Mouse (Mus musculus) MEL (cell line): ENCODE data around the gene Gtsf1. TPM values are rescaled to one million over a fixed set of nuclear protein-coding genes. Genes with fewer than 3 reads are reported as not detected.

Source experiments
- DNase-seq: peaks from one replicate; pipeline ENCODE4 v3.0.0; 2011; ENCODE audit warnings: low read depth, low spot score
- H3K27ac ChIP-seq: 2 replicates; pipeline ENCODE4 v1.5.1; 2012; ENCODE audit warnings: low read depth, mild to moderate bottlenecking, control low read depth, low read length, moderate library complexity; ENCODE audit not compliant: control insufficient read depth
- H3K27me3 ChIP-seq, 2 experiments: fragments of 150-350 bp in 1 of 2; sonication (generic) in 1 of 2; 2 replicates each; pipeline ENCODE4 v1.6.1; 2012; ENCODE audit warnings: low read length in 2 of 2, mild to moderate bottlenecking in 2 of 2, improper control_type of control experiment in 1 of 2, moderate library complexity in 1 of 2; ENCODE audit not compliant: insufficient read depth in 2 of 2, control insufficient read depth in 1 of 2
- H3K36me3 ChIP-seq, 2 experiments: 2 replicates each; pipeline ENCODE4 v1.6.1; 2012 to 2014; ENCODE audit warnings: low read length in 2 of 2, improper control_type of control experiment in 1 of 2, inconsistent platforms in 1 of 2, mild to moderate bottlenecking in 1 of 2; ENCODE audit not compliant: insufficient read depth in 2 of 2, control insufficient read depth in 1 of 2
- H3K4me1 ChIP-seq, 2 experiments: fragments of 150-350 bp in 1 of 2; sonication (generic) in 1 of 2; 2 replicates each; pipeline ENCODE4 v1.6.1; 2012; ENCODE audit warnings: low read length in 2 of 2, improper control_type of control experiment in 1 of 2, mild to moderate bottlenecking in 1 of 2; ENCODE audit not compliant: insufficient read depth in 2 of 2, control insufficient read depth in 1 of 2
- H3K4me3 ChIP-seq, 2 experiments: fragments of 150-350 bp in 1 of 2; sonication (generic) in 1 of 2; 2 replicates each; pipeline ENCODE4 v1.5.1; 2012; ENCODE audit warnings: low read depth in 2 of 2, low read length in 2 of 2, mild to moderate bottlenecking in 2 of 2, moderate library complexity in 2 of 2, control low read depth in 1 of 2, improper control_type of control experiment in 1 of 2; ENCODE audit not compliant: control insufficient read depth in 1 of 2, insufficient read depth in 1 of 2
- H3K79me2 ChIP-seq: 2 replicates; pipeline ENCODE4 v1.6.1; 2012; ENCODE audit warnings: mild to moderate bottlenecking, low read length, moderate library complexity; ENCODE audit not compliant: control insufficient read depth, poor library complexity, insufficient read depth
- H3K9ac ChIP-seq: 2 replicates; pipeline ENCODE4 v1.6.1; 2012; ENCODE audit warnings: low read depth, mild to moderate bottlenecking, control low read depth, low read length, moderate library complexity; ENCODE audit not compliant: control insufficient read depth, poor library complexity, severe bottlenecking
- H3K9me3 ChIP-seq: fragments of 150-350 bp; sonication (generic); replicated peaks from 2 replicates; pipeline ENCODE4 v1.6.1; 2012; ENCODE audit warnings: mild to moderate bottlenecking, low read length, improper control_type of control experiment, moderate library complexity; ENCODE audit not compliant: insufficient read depth
- BHLHE40 ChIP-seq: IDR thresholded peaks from 2 replicates; pipeline ENCODE4 v1.6.1; 2012; ENCODE audit warnings: low read depth, mild to moderate bottlenecking, inconsistent platforms, low read length, improper control_type of control experiment, borderline replicate concordance
- CHD1 ChIP-seq: IDR thresholded peaks from 2 replicates; pipeline ENCODE4 v1.6.1; 2012; ENCODE audit warnings: low read depth, mild to moderate bottlenecking, inconsistent platforms, low read length, improper control_type of control experiment
- CHD2 ChIP-seq: IDR thresholded peaks from 2 replicates; pipeline ENCODE4 v1.6.1; 2011; ENCODE audit warnings: low read length, improper control_type of control experiment
- CTCF ChIP-seq, 3 experiments: IDR thresholded peaks in 2 of 3; conservative IDR thresholded peaks in 1 of 3; 2 replicates each; pipeline ENCODE4 v1.5.1; 2011 to 2012; ENCODE audit warnings: low read length in 3 of 3, low read depth in 2 of 3, mild to moderate bottlenecking in 2 of 3, improper control_type of control experiment in 1 of 3, inconsistent platforms in 1 of 3, mixed read lengths in 1 of 3, moderate library complexity in 1 of 3; ENCODE audit not compliant: control insufficient read depth in 1 of 3, insufficient read depth in 1 of 3, poor library complexity in 1 of 3, severe bottlenecking in 1 of 3
- ELF1 ChIP-seq: IDR thresholded peaks from 2 replicates; pipeline ENCODE4 v1.6.1; 2014; ENCODE audit warnings: low read depth, mild to moderate bottlenecking, inconsistent platforms, low read length, improper control_type of control experiment, moderate library complexity
- GATA1 ChIP-seq: IDR thresholded peaks from 2 replicates; pipeline ENCODE4 v1.6.1; 2011; ENCODE audit warnings: low read depth, low read length, improper control_type of control experiment
- HCFC1 ChIP-seq: IDR thresholded peaks from 2 replicates; pipeline ENCODE4 v1.6.1; 2012; ENCODE audit warnings: low read depth, mild to moderate bottlenecking, inconsistent platforms, low read length, improper control_type of control experiment, moderate library complexity
- MAX ChIP-seq: IDR thresholded peaks from 2 replicates; pipeline ENCODE4 v1.6.1; 2011; ENCODE audit warnings: low read length, improper control_type of control experiment
- MYB ChIP-seq: IDR thresholded peaks from 2 replicates; pipeline ENCODE4 v1.6.1; 2011; ENCODE audit warnings: mild to moderate bottlenecking, low read depth, low read length, improper control_type of control experiment
- MYC ChIP-seq: IDR thresholded peaks from 2 replicates; pipeline ENCODE4 v1.6.1; 2011; ENCODE audit warnings: low read depth, mild to moderate bottlenecking, low read length, improper control_type of control experiment, moderate library complexity
- RAD21 ChIP-seq: IDR thresholded peaks from 2 replicates; pipeline ENCODE4 v1.6.1; 2011; ENCODE audit warnings: mild to moderate bottlenecking, low read depth, low read length, improper control_type of control experiment
- SMC3 ChIP-seq: IDR thresholded peaks from 2 replicates; pipeline ENCODE4 v1.6.1; 2011; ENCODE audit warnings: low read depth, low read length, improper control_type of control experiment
- TBP ChIP-seq: IDR thresholded peaks from 2 replicates; pipeline ENCODE4 v1.8.0; 2011; ENCODE audit warnings: low read depth, low read length, improper control_type of control experiment
- ZMIZ1 ChIP-seq: IDR thresholded peaks from 2 replicates; pipeline ENCODE4 v1.6.1; 2012; ENCODE audit warnings: low read depth, mild to moderate bottlenecking, inconsistent platforms, low read length, improper control_type of control experiment, moderate library complexity
- ZNF384 ChIP-seq: IDR thresholded peaks from 2 replicates; pipeline ENCODE4 v1.6.1; 2012; ENCODE audit warnings: low read depth, mild to moderate bottlenecking, inconsistent platforms, low read length, improper control_type of control experiment
- polyA plus RNA-seq, 2 experiments: library from polyadenylated mRNA; stranded (reverse) in 1 of 2; unstranded in 1 of 2; fragments of >175 nt in 1 of 2; fragments of >200 nt in 1 of 2; gene quantifications; 2 replicates each; pipeline versions ENCODE4 v1.2.1 to v1.2.4; 2012; ENCODE audit warnings: low replicate concordance in 2 of 2, low read depth in 1 of 2; ENCODE audit not compliant: insufficient read length in 2 of 2, insufficient read depth in 1 of 2, missing spikeins in 1 of 2
- total RNA-seq: library from RNA; depleted of rRNA; stranded (reverse); fragments of 300-350 nt; gene quantifications from 2 replicates; pipeline ENCODE4 v1.2.3, GENCODE M21; 2012; rRNA removed

The Gtsf1 gene
- total and polyA plus RNA-seq, 3 experiments: 0.15 TPM; not detected in 2

DNA sequence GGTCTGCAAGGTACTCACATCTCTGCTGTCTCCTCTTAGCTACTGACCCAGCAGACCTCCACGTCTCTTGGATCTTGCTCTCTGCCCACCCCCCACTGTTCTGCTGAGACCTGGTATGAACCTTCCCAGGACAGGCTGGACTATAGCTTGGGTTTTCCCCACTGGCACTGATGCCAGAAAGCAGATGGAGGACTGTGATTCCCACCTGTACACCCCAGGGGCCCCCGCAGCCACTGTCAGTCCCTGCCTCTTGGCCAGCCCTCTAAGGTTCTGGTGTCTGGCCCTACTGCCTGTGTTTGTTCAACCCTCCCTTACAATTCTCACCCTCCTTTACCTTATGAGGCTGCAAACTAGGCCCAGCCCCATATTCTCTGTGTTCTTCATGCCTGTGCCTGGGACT is 75.6 kb downstream of the Gtsf1 start:
- TF ChIP-seq MAX (no peak), ELF1 (no peak), MYB (no peak), BHLHE40 (no peak), ZNF384 (no peak), HCFC1 (no peak), CHD2 (no peak), MYC (no peak), GATA1 (no peak), TBP (no peak)
- Histone ChIP-seq H3K9me3 (no peaks in the 10 kb centered on the region), H3K27me3 (no peaks in the 10 kb centered on the region), H3K4me1 (peaks cover 4 to 8% of the 10 kb centered on the region in 2 experiments; a peak in 2 of 4 replicates), H3K36me3 (peaks cover 1 to 7% of the 10 kb centered on the region in 2 experiments; a peak in 3 of 4 replicates), H3K9ac (no peak overlapping the region), H3K79me2 (no peaks in the 10 kb centered on the region), H3K4me3 (no peak overlapping the region), H3K27ac (no peak overlapping the region)
- no peak for DNase-seq

DNA sequence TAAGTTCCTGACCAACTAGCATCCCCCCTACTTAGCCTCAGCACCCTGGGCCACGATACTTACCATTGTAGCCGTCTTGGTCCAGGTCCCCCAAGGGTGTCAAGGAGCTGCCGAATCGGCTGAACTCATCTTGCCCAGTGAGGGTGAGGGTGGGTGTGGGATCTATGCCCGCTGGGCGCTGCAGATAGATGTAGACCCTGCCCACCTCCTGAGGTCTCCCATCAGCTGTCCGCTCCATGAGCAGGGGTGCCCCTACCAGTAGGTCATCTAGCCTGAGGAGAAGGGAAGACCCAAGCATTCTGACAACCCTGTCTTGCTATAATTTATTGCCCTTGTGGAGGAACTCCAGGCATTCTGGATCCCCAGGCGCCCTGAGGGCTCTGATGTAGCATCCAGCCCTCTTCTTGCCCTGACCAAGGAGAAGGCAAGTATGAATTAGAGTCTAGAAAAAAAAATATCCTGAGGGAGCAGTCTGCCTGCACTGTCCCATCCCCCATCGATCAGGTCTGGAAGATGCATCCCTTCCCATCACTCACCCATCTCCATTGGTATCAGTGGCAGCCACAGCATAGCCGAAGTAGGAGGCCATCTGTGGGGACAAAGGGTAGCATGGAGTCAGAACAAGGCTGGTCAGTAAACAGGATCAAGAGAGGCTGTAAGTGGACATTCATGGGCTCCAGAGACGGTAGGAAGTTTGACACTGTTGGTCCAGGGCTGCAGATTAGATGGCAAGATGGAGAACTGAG is 76.6 kb downstream of the Gtsf1 start:
- Histone ChIP-seq H3K36me3 (peaks cover 0 to 1% of the 10 kb centered on the region in 2 experiments; a peak in 2 of 4 replicates), H3K9me3 (no peaks in the 10 kb centered on the region), H3K9ac (no peak overlapping the region), H3K27me3 (no peaks in the 10 kb centered on the region), H3K4me1 (no peaks in the 10 kb centered on the region; a peak in 1 of 4 replicates), H3K79me2 (no peaks in the 10 kb centered on the region), H3K4me3 (no peak overlapping the region), H3K27ac (no peak overlapping the region)
- DNase-seq: no peak
- TF ChIP-seq SMC3 (no peak), ZMIZ1 (no peak), CHD1 (no peak), RAD21 (no peak), TBP (no peak)

DNA sequence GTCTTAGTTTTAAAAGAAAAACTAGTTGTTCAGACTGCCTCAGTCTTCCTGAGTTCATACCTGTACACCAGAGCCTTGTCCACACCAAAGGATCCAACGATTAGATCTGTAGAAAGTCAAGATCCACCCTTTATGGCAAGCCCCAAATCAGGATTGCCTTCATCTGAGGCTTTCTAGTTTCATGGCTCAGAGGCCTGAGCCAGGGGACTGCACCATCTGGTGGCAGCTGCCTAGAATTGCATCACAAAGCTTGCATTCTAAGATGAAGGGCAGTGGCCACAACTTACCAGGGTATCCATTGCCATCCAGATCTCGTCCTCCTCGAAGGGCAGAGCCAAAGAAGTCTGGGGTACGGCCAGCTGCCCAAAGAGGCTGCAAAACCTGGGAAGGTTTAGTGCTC is 77.4 kb downstream of the Gtsf1 start:
- H3K79me2 ChIP-seq: no peaks in the 10 kb centered on the region
- no peak overlapping the region for H3K27ac ChIP-seq
- no peaks in the 10 kb centered on the region for H3K4me1 ChIP-seq
- peak; percentile 55 for DNase-seq
- peaks cover 0 to 1% of the 10 kb centered on the region in 2 experiments; a peak in 1 of 4 replicates for H3K36me3 ChIP-seq
- H3K4me3 ChIP-seq: no peak overlapping the region
- no peaks in the 10 kb centered on the region for H3K27me3 ChIP-seq
- TF ChIP-seq MYC: no peak
- peak; percentile 58 to 67 (median 66) for TF ChIP-seq CTCF (IDR thresholded peaks at IDR 0.05 in 2 of 3, conservative IDR thresholded peaks at IDR 0.05 in 1 of 3; ENCODE audit: control insufficient read depth in 1 of 3, insufficient read depth in 1 of 3, low read depth in 2 of 3, low read length in 3 of 3, poor library complexity in 1 of 3, severe bottlenecking in 1 of 3)
- TF ChIP-seq GATA1: no peak
- peak; percentile 36 for TF ChIP-seq SMC3
- H3K9me3 ChIP-seq: no peaks in the 10 kb centered on the region
- no peak overlapping the region for H3K9ac ChIP-seq

Other genes with a start within 250 kb of the Gtsf1 start
- 39.8 and 40.5 TPM in 2 replicates for gene Cbx5, start 190.7 kb downstream of the Gtsf1 start, total RNA-seq
- 10 to 100 TPM; 42.4 to 67.1 TPM for gene Cbx5, start 190.7 kb downstream of the Gtsf1 start, polyA plus RNA-seq
- gene Hnrnpa1, start 190.0 kb downstream of the Gtsf1 start, total RNA-seq: 322 and 402 TPM in 2 replicates
- 100 to 1,000 TPM in 1 of 2 experiments, not detected in 1; 900 TPM for gene Hnrnpa1, start 190.0 kb downstream of the Gtsf1 start, polyA plus RNA-seq
- 63.9 and 74.6 TPM in 2 replicates for gene Nfe2, start 172.1 kb downstream of the Gtsf1 start, total RNA-seq
- 100 to 1,000 TPM in 1 of 2 experiments, not detected in 1; 103 TPM for gene Nfe2, start 172.1 kb downstream of the Gtsf1 start, polyA plus RNA-seq
- gene Copz1, start 157.8 kb downstream of the Gtsf1 start, total RNA-seq: 46.7 and 48.0 TPM in 2 replicates
- 100 to 1,000 TPM; 117 to 822 TPM for gene Copz1, start 157.8 kb downstream of the Gtsf1 start, polyA plus RNA-seq
- 0.12 TPM in 1 of 2 replicates, not detected in the other for gene Gpr84, start 119.9 kb downstream of the Gtsf1 start, total RNA-seq
- gene Gpr84, start 119.9 kb downstream of the Gtsf1 start, polyA plus RNA-seq: under 1 TPM in 1 of 2 experiments, not detected in 1; 0.21 TPM
- gene Zfp385a, start 90.4 kb downstream of the Gtsf1 start, total RNA-seq: 4.4 and 5.2 TPM in 2 replicates
- 10 to 100 TPM in 1 of 2 experiments, not detected in 1; 54.0 TPM for gene Zfp385a, start 90.4 kb downstream of the Gtsf1 start, polyA plus RNA-seq
- gene Itga5, start 63.7 kb downstream of the Gtsf1 start, total RNA-seq: 6.0 and 6.7 TPM in 2 replicates
- 10 to 100 TPM in 1 of 2 experiments, not detected in 1; 17.4 TPM for gene Itga5, start 63.7 kb downstream of the Gtsf1 start, polyA plus RNA-seq
- not detected in 2 replicates for gene Gtsf2, start 18.0 kb upstream of the Gtsf1 start, total RNA-seq
- not detected for gene Gtsf2, start 18.0 kb upstream of the Gtsf1 start, polyA plus RNA-seq
- 17.8 and 17.9 TPM in 2 replicates for gene Nckap1l, start 23.3 kb upstream of the Gtsf1 start, total RNA-seq
- 10 to 100 TPM in 1 of 2 experiments, not detected in 1; 27.1 TPM for gene Nckap1l, start 23.3 kb upstream of the Gtsf1 start, polyA plus RNA-seq
- 1.8 and 2.4 TPM in 2 replicates for gene Pde1b, start 72.6 kb upstream of the Gtsf1 start, total RNA-seq
- gene Pde1b, start 72.6 kb upstream of the Gtsf1 start, polyA plus RNA-seq: 1 to 10 TPM in 1 of 2 experiments, not detected in 1; 4.5 TPM
- not detected in 2 replicates for gene Ppp1r1a, start 107.5 kb upstream of the Gtsf1 start, total RNA-seq
- gene Ppp1r1a, start 107.5 kb upstream of the Gtsf1 start, polyA plus RNA-seq: not detected
- gene Glycam1, start 134.6 kb upstream of the Gtsf1 start, total RNA-seq: not detected in 2 replicates
- gene Glycam1, start 134.6 kb upstream of the Gtsf1 start, polyA plus RNA-seq: not detected